Mouse (Mus musculus): Measurements from ENCODE around the gene Enthd1.

GRCm38 (mm10) chr15:80518567-80519223 is 46.3 kb downstream of the Enthd1 start:
- TF ChIP-seq CTCF (IDR thresholded peaks at IDR 0.05) (no peak), EP300 (IDR thresholded peaks at IDR 0.05; ENCODE audit: insufficient read depth, low read depth, low read length) (no peak), POLR2A (IDR thresholded peaks at IDR 0.05; ENCODE audit: insufficient read depth, low read depth, low read length) (no peak)
